Mouse (Mus musculus) inflammation-experienced regulatory T-cells (primary cell): ENCODE measurements around the gene Olfr862. TPM values are rescaled to one million over a fixed set of nuclear protein-coding genes. Genes with fewer than 3 reads are reported as not detected.

Source experiments
- polyA plus RNA-seq, 2 experiments: library from polyadenylated mRNA; unstranded; fragments of 100-300 nt; shearing (Covaris generic); gene quantifications; one replicate each; pipeline ENCODE4 v1.2.1; 2017

The Olfr862 gene
- under 1 TPM in 1 of 2 experiments, not detected in 1; 0.91 TPM for polyA plus RNA-seq

DNA sequence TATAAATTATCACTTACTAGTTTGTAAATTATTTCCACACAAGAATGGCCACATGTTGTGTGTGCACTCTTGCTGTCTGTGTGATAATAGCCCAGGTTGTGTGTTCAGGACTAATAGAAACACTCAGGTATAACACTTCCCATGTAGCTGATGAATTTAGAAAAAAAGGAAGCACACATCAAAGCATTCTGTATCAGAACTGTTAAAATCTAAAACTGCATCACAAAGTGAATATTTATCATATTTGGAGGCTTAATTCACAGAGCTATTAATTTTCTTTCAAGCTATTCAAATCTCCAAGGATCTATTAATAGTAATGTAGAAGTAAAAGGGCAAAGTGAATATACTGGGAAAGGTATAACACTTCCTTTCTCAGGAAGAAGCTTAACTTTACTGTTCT is at the start of gene Olfr862:
Gene Olfr862, minus strand, starts transcription at position 101 of the 400 bp plus-strand sequence.

GRCm38 (mm10) chr9:19916565-19916964 is 28.8 kb upstream of the Olfr862 start, which contains the start of gene Olfr77:
Gene Olfr77, plus strand, starts transcription at chr9:19916865.

GRCm38 (mm10) chr9:19849647-19850046 is 38.2 kb downstream of the Olfr862 start, which contains the start of gene Olfr860:
Gene Olfr860, minus strand, starts transcription at chr9:19849747.

Other genes with a start within 250 kb of the Olfr862 start
- not detected for gene Olfr857, start 178.6 kb downstream of the Olfr862 start, polyA plus RNA-seq
- gene Olfr58, start 107.7 kb downstream of the Olfr862 start, polyA plus RNA-seq = under 1 TPM in 1 of 2 experiments, not detected in 1; 0.42 TPM
- gene Olfr859, start 83.1 kb downstream of the Olfr862 start, polyA plus RNA-seq = under 1 TPM in 1 of 2 experiments, not detected in 1; 0.11 TPM
- gene Olfr860, start 38.3 kb downstream of the Olfr862 start, polyA plus RNA-seq = 1 to 10 TPM in 1 of 2 experiments, not detected in 1; 1.5 TPM
- under 1 TPM; 0.74 to 0.84 TPM for gene Olfr77, start 28.9 kb upstream of the Olfr862 start, polyA plus RNA-seq
- gene Olfr866, start 140.0 kb upstream of the Olfr862 start, polyA plus RNA-seq = not detected
- gene Olfr867, start 169.6 kb upstream of the Olfr862 start, polyA plus RNA-seq = under 1 TPM in 1 of 2 experiments, not detected in 1; 0.11 TPM
- under 1 TPM in 1 of 2 experiments, not detected in 1; 0.69 TPM for gene Olfr868, start 210.6 kb upstream of the Olfr862 start, polyA plus RNA-seq
- gene Olfr869, start 241.0 kb upstream of the Olfr862 start, polyA plus RNA-seq = under 1 TPM in 1 of 2 experiments, not detected in 1; 0.17 TPM